21 mouse cellular contexts compared by ENCODE assay signal in the genomic region with DNA sequence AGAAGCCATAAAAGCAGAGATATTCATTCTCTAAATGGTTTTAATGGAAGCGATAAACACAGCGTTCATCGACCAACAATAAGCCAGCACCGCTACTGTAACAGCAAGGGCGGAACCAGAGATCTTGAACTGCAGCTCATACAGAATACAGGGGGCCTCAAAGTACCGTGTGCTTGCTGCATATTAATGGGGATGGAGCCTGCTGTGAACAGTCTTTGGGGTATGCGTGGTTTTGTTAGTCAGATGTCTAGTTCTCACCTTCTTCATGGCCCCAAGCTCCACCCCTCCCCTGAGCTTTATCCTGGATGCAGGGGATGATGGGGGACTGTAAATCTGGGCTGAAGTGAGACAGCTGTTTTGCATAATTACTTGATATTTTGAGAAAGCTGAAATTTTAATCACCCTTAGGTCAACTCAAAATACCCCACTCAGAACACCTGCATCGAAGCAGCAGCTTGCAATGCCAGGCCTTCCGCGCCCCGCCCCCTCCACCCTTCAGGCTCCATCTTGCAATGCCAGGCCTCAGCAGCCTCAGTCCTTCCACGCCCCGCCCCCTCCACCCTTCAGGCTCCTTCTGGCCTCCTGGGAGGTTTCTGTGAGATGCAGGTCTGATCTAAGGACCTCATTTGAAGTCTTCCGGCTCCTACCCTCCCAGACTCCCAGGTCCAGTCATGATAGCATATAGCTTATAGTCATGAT.
DNase-seq lines count a peak whose midpoint lies in the region; ATAC-seq and TF ChIP-seq lines count a peak whose summit lies in the region.
"Had no signal": no experiment of that assay in that cellular context is flagged by ENCODE, and none has a peak within 500 bp of the region (broad histone marks: within the 10 kb centered on the region; RNA-seq: fewer than 3 reads in every experiment).

No protein-coding gene starts in this region.

- H3K36me3 ChIP-seq in forebrain, embryonic 13.5 days (ENCODE audit: poor library complexity, severe bottlenecking): no peaks in the 10 kb centered on the region
- H3K36me3 ChIP-seq in forebrain, embryonic 16.5 days (ENCODE audit: control insufficient read depth, insufficient read depth): no peaks in the 10 kb centered on the region
- H3K36me3 ChIP-seq in midbrain, embryonic 15.5 days (replicated peaks): no peaks in the 10 kb centered on the region
- no peaks in the 10 kb centered on the region for H3K36me3 ChIP-seq in midbrain, postnatal 0 days (ENCODE audit: insufficient read depth, low read length)
- no peaks in the 10 kb centered on the region for H3K36me3 ChIP-seq in neural tube, embryonic 15.5 days
- H3K36me3 ChIP-seq: heart, embryonic 15.5 days; lung, embryonic 15.5 days had no signal

- no peaks in the 10 kb centered on the region for H3K4me1 ChIP-seq in forebrain, embryonic 13.5 days
- H3K4me1 ChIP-seq in forebrain, embryonic 16.5 days (replicated peaks; ENCODE audit: control insufficient read depth, insufficient read depth, low read length): no peaks in the 10 kb centered on the region
- no peaks in the 10 kb centered on the region for H3K4me1 ChIP-seq in midbrain, embryonic 15.5 days
- no peaks in the 10 kb centered on the region for H3K4me1 ChIP-seq in midbrain, postnatal 0 days (ENCODE audit: insufficient read depth, low read length)
- no peaks in the 10 kb centered on the region for H3K4me1 ChIP-seq in neural tube, embryonic 15.5 days
- H3K4me1 ChIP-seq: heart, embryonic 15.5 days had no signal

- 68% methylated on average over 14 of the region's 14 CpGs for WGBS in forebrain, embryonic 13.5 days
- WGBS in forebrain, embryonic 16.5 days: 64% methylated on average over 14 of the region's 14 CpGs
- 78% methylated on average over 14 of the region's 14 CpGs for WGBS in midbrain, embryonic 15.5 days
- 73% methylated on average over 14 of the region's 14 CpGs for WGBS in midbrain, postnatal 0 days
- 60% methylated on average over 14 of the region's 14 CpGs for WGBS in neural tube, embryonic 15.5 days

- H3K27me3 ChIP-seq in forebrain, embryonic 13.5 days: no peaks in the 10 kb centered on the region
- no peaks in the 10 kb centered on the region for H3K27me3 ChIP-seq in forebrain, embryonic 16.5 days (replicated peaks; ENCODE audit: control insufficient read depth, insufficient read depth, low read length)
- no peaks in the 10 kb centered on the region for H3K27me3 ChIP-seq in midbrain, embryonic 15.5 days (replicated peaks)
- H3K27me3 ChIP-seq in midbrain, postnatal 0 days (ENCODE audit: insufficient read depth, low read length): no peaks in the 10 kb centered on the region
- no peaks in the 10 kb centered on the region for H3K27me3 ChIP-seq in neural tube, embryonic 15.5 days (replicated peaks)
- H3K27me3 ChIP-seq: heart, embryonic 15.5 days; lung, embryonic 15.5 days had no signal

- H3K4me2 ChIP-seq in forebrain, embryonic 13.5 days: no peak overlapping the region
- H3K4me2 ChIP-seq in forebrain, embryonic 16.5 days (ENCODE audit: low read length): no peak overlapping the region
- H3K4me2 ChIP-seq in midbrain, embryonic 15.5 days: no peak overlapping the region
- H3K4me2 ChIP-seq in midbrain, postnatal 0 days (ENCODE audit: low read depth, low read length, poor library complexity, severe bottlenecking): no peak overlapping the region
- H3K4me2 ChIP-seq in neural tube, embryonic 15.5 days: no peak overlapping the region
- H3K4me2 ChIP-seq: heart, embryonic 15.5 days; lung, embryonic 15.5 days had no signal

- no peak overlapping the region for H3K4me3 ChIP-seq in forebrain, embryonic 13.5 days
- H3K4me3 ChIP-seq in forebrain, embryonic 16.5 days (replicated peaks; ENCODE audit: low read length): no peak overlapping the region
- no peak overlapping the region for H3K4me3 ChIP-seq in midbrain, embryonic 15.5 days
- no peak overlapping the region for H3K4me3 ChIP-seq in midbrain, postnatal 0 days (ENCODE audit: low read depth, low read length)
- H3K4me3 ChIP-seq in neural tube, embryonic 15.5 days (replicated peaks): no peak overlapping the region
- no peak overlapping the region for H3K4me3 ChIP-seq in layer of hippocampus, adult 2 months
- H3K4me3 ChIP-seq: heart, embryonic 15.5 days; lung, embryonic 15.5 days had no signal

- no peak for DNase-seq in midbrain, postnatal 0 days (ENCODE audit: low spot score)
- DNase-seq in brain, embryonic 14.5 days (ENCODE audit: low read depth): peak; percentile 40
- no peak for DNase-seq in Muller cell, postnatal 12 days (ENCODE audit: inconsistent ontology term)
- DNase-seq in layer of hippocampus, adult 2 months (ENCODE audit: low spot score in 2 of 2): no peak
- DNase-seq: adrenal gland, postnatal 10 days; cerebellum, adult 11-12 months; cerebellum, postnatal 14 days; embryo, embryonic 11 days; gastrocnemius, postnatal 25 days; kidney, postnatal 4 days; layer of hippocampus, postnatal 36 days; lung, postnatal 4 days had no signal

- no peak overlapping the region for H3K9ac ChIP-seq in forebrain, embryonic 13.5 days
- no peak overlapping the region for H3K9ac ChIP-seq in forebrain, embryonic 16.5 days (replicated peaks; ENCODE audit: low read depth, low read length)
- H3K9ac ChIP-seq in midbrain, embryonic 15.5 days: no peak overlapping the region
- H3K9ac ChIP-seq in midbrain, postnatal 0 days (replicated peaks; ENCODE audit: low read length, poor library complexity, severe bottlenecking): no peak overlapping the region
- H3K9ac ChIP-seq in neural tube, embryonic 15.5 days (replicated peaks): no peak overlapping the region
- H3K9ac ChIP-seq: heart, embryonic 15.5 days; liver, embryonic 14.5 days; lung, embryonic 15.5 days had no signal

- peak; percentile 41; the same call in 1 of the 2 replicates for ATAC-seq in forebrain, embryonic 13.5 days
- ATAC-seq in forebrain, embryonic 16.5 days: no peak
- ATAC-seq in midbrain, embryonic 15.5 days (replicated peaks): 0 out of 2 replicates have a peak, but pooled peaks have one; percentile 45
- no peak for ATAC-seq in midbrain, postnatal 0 days (ENCODE audit: low FRiP score)
- ATAC-seq in neural tube, embryonic 15.5 days (ENCODE audit: low FRiP score): peak; percentile 61; the same call in 1 of the 2 replicates
- ATAC-seq: activated CD4-positive, CD25-positive, alpha-beta regulatory T cell, adult 4 months; inflammation-experienced regulatory T-cells, adult 6 months had no signal

- H3K27ac ChIP-seq in forebrain, embryonic 13.5 days: no peak overlapping the region
- no peak overlapping the region for H3K27ac ChIP-seq in forebrain, embryonic 16.5 days (ENCODE audit: low read length)
- H3K27ac ChIP-seq in midbrain, embryonic 15.5 days: no peak overlapping the region
- H3K27ac ChIP-seq in midbrain, postnatal 0 days (ENCODE audit: low read depth, low read length): no peak overlapping the region
- no peak overlapping the region for H3K27ac ChIP-seq in neural tube, embryonic 15.5 days (replicated peaks)
- no peak overlapping the region for H3K27ac ChIP-seq in layer of hippocampus, adult 2 months
- H3K27ac ChIP-seq: heart, embryonic 15.5 days; liver, embryonic 14.5 days; lung, embryonic 15.5 days had no signal

- TF ChIP-seq POLR2A in brain, embryonic 14.5 days (IDR thresholded peaks at IDR 0.05; ENCODE audit: borderline replicate concordance, extremely low read depth, insufficient read depth, insufficient read length, poor library complexity, severe bottlenecking): no peak

- TF ChIP-seq CTCF in midbrain, postnatal 0 days (IDR thresholded peaks at IDR 0.05): no peak
- no peak for TF ChIP-seq CTCF in brain, embryonic 14.5 days (IDR thresholded peaks at IDR 0.05; ENCODE audit: borderline replicate concordance, extremely low read depth, insufficient read depth, insufficient read length)
- TF ChIP-seq CTCF in layer of hippocampus, adult 2 months (conservative IDR thresholded peaks at IDR 0.05): no peak

- no peaks in the 10 kb centered on the region; the same call in 1 of the 2 replicates for H3K9me3 ChIP-seq in forebrain, embryonic 13.5 days (replicated peaks)
- H3K9me3 ChIP-seq in forebrain, embryonic 16.5 days (ENCODE audit: control insufficient read depth, low read length): no peaks in the 10 kb centered on the region
- no peaks in the 10 kb centered on the region for H3K9me3 ChIP-seq in midbrain, embryonic 15.5 days
- no peaks in the 10 kb centered on the region for H3K9me3 ChIP-seq in midbrain, postnatal 0 days (ENCODE audit: low read length)
- H3K9me3 ChIP-seq in neural tube, embryonic 15.5 days (replicated peaks): no peaks in the 10 kb centered on the region
- H3K9me3 ChIP-seq: lung, embryonic 15.5 days had no signal

Comparison
In these comparisons a context has a peak if more than half of its experiments do, and no peak if none do; other contexts are left out.
1. ATAC-seq: peak in forebrain, embryonic 13.5 days (single experiment), midbrain, embryonic 15.5 days (single experiment) and neural tube, embryonic 15.5 days (single experiment); none in forebrain, embryonic 16.5 days (single experiment) and midbrain, postnatal 0 days (single experiment).